Comparison of ENCODE assay signal across 9 mouse cellular contexts in genomic region chr4:149308491-149308820, GRCm38 (mm10). TPM values are rescaled to one million over a fixed set of nuclear protein-coding genes. Genes with fewer than 3 reads are reported as not detected.
DNase-seq lines count a peak whose midpoint lies in the region; ATAC-seq and TF ChIP-seq lines count a peak whose summit lies in the region.
"Had no signal": no experiment of that assay in that cellular context is flagged by ENCODE, and none has a peak within 500 bp of the region (broad histone marks: within the 10 kb centered on the region; RNA-seq: fewer than 3 reads in every experiment).

No protein-coding gene starts in this region.

- TF ChIP-seq POLR2A in cortical plate, adult 2 months (IDR thresholded peaks at IDR 0.05; ENCODE audit: extremely low read depth, insufficient read depth, low read length), result no peak

- no peaks in the 10 kb centered on the region for H3K9me3 ChIP-seq in kidney, embryonic 14.5 days (ENCODE audit: control insufficient read depth, low read length)
- H3K9me3 ChIP-seq in hindbrain, postnatal 0 days (ENCODE audit: low read length), result no peaks in the 10 kb centered on the region
- H3K9me3 ChIP-seq in midbrain, postnatal 0 days (ENCODE audit: low read length), result no peaks in the 10 kb centered on the region

- no peak for TF ChIP-seq CTCF in cortical plate, adult 2 months (IDR thresholded peaks at IDR 0.05; ENCODE audit: extremely low read depth, insufficient read depth, low read length)
- TF ChIP-seq CTCF in hindbrain, postnatal 0 days (IDR thresholded peaks at IDR 0.05; ENCODE audit: low read depth), result no peak
- no peak for TF ChIP-seq CTCF in midbrain, postnatal 0 days (IDR thresholded peaks at IDR 0.05)

- H3K4me3 ChIP-seq in kidney, embryonic 14.5 days (ENCODE audit: low read length), result peak overlapping the region; percentile 96
- peak overlapping the region; percentile 95; the same call in 1 of the 2 replicates for H3K4me3 ChIP-seq in cortical plate, adult 2 months (ENCODE audit: insufficient read depth, low read length)
- peak overlapping the region; percentile 96 for H3K4me3 ChIP-seq in hindbrain, postnatal 0 days (ENCODE audit: low read length)
- H3K4me3 ChIP-seq in midbrain, postnatal 0 days (ENCODE audit: low read depth, low read length), result peak overlapping the region; percentile 99

- H3K27ac ChIP-seq in kidney, embryonic 14.5 days (ENCODE audit: low read depth, low read length), result peak overlapping the region; percentile 81
- peak overlapping the region; percentile 91; the same call in 1 of the 2 replicates for H3K27ac ChIP-seq in cortical plate, adult 2 months (ENCODE audit: insufficient read depth, low read length)
- peak overlapping the region; percentile 99 for H3K27ac ChIP-seq in hindbrain, postnatal 0 days
- peak overlapping the region; percentile 99 for H3K27ac ChIP-seq in midbrain, postnatal 0 days (ENCODE audit: low read depth, low read length)

- no peaks in the 10 kb centered on the region for H3K36me3 ChIP-seq in kidney, embryonic 14.5 days (ENCODE audit: control insufficient read depth, insufficient read depth, low read length)
- H3K36me3 ChIP-seq in hindbrain, postnatal 0 days (ENCODE audit: insufficient read depth, low read length), result no peaks in the 10 kb centered on the region
- H3K36me3 ChIP-seq in midbrain, postnatal 0 days (ENCODE audit: insufficient read depth, low read length), result no peaks in the 10 kb centered on the region

- H3K27me3 ChIP-seq in kidney, embryonic 14.5 days (ENCODE audit: control insufficient read depth, insufficient read depth, low read length), result no peaks in the 10 kb centered on the region
- no peaks in the 10 kb centered on the region for H3K27me3 ChIP-seq in hindbrain, postnatal 0 days (ENCODE audit: insufficient read depth, low read length)
- H3K27me3 ChIP-seq in midbrain, postnatal 0 days (ENCODE audit: insufficient read depth, low read length), result no peaks in the 10 kb centered on the region
- H3K27me3 ChIP-seq: Patski had no signal

- ATAC-seq in kidney, embryonic 14.5 days (ENCODE audit: low FRiP score, low TSS enrichment), result no peak
- ATAC-seq in hindbrain, postnatal 0 days, result no peak
- ATAC-seq in midbrain, postnatal 0 days (ENCODE audit: low FRiP score), result no peak

- DNase-seq in kidney, adult 11 months, result no peak
- no peak for DNase-seq in hindbrain, postnatal 0 days (ENCODE audit: low spot score)
- no peak for DNase-seq in midbrain, postnatal 0 days (ENCODE audit: low spot score)
- DNase-seq in cerebellum, adult 8-10 months, result no peak
- DNase-seq in layer of hippocampus, adult 18-20 months (ENCODE audit: low spot score in 2 of 2), result no peak
- DNase-seq in cerebellum, postnatal 10 days, result no peak

- WGBS in kidney, embryonic 14.5 days, result 56% methylated on average over 3 of the region's 3 CpGs
- WGBS in hindbrain, postnatal 0 days, result 21% methylated on average over 3 of the region's 3 CpGs
- 17% methylated on average over 3 of the region's 3 CpGs for WGBS in midbrain, postnatal 0 days

- H3K4me2 ChIP-seq in kidney, embryonic 14.5 days (replicated peaks; ENCODE audit: low read depth, low read length), result peak overlapping the region; percentile 76
- peak overlapping the region; percentile 75 for H3K4me2 ChIP-seq in hindbrain, postnatal 0 days (ENCODE audit: low read depth, low read length)
- H3K4me2 ChIP-seq in midbrain, postnatal 0 days (ENCODE audit: low read depth, low read length, poor library complexity, severe bottlenecking), result peak overlapping the region; percentile 63

- peaks cover 13% of the 10 kb centered on the region; the same call in 1 of the 2 replicates for H3K4me1 ChIP-seq in kidney, embryonic 14.5 days (ENCODE audit: control insufficient read depth, insufficient read depth, low read length)
- peaks cover 4% of the 10 kb centered on the region; the same call in 1 of the 2 replicates for H3K4me1 ChIP-seq in cortical plate, adult 2 months (ENCODE audit: control insufficient read depth, insufficient read depth, low read length)
- peaks cover 11% of the 10 kb centered on the region for H3K4me1 ChIP-seq in hindbrain, postnatal 0 days (ENCODE audit: insufficient read depth, low read length)
- H3K4me1 ChIP-seq in midbrain, postnatal 0 days (ENCODE audit: insufficient read depth, low read length), result peaks cover 19% of the 10 kb centered on the region; the same call in 1 of the 2 replicates

- H3K9ac ChIP-seq in kidney, embryonic 14.5 days (ENCODE audit: low read depth, low read length), result peak overlapping the region; percentile 60; the same call in 1 of the 2 replicates
- H3K9ac ChIP-seq in hindbrain, postnatal 0 days (replicated peaks; ENCODE audit: low read length), result peak overlapping the region; percentile 99
- H3K9ac ChIP-seq in midbrain, postnatal 0 days (replicated peaks; ENCODE audit: low read length, poor library complexity, severe bottlenecking), result peak overlapping the region; percentile 72

RNA-seq across cellular contexts. Expression of gene Kif1b, which starts 1.0 kb away (rescaled TPM):
- 25.6 and 35.7 TPM in 2 replicates for polyA plus RNA-seq in kidney, embryonic 14.5 days (2014; fragmentation: Nextera tagmentation; extraction: Ambion mirVana)
- 229 and 234 TPM in 2 replicates for polyA plus RNA-seq in cortical plate, adult 2 months (2012; rRNA removed)
- total RNA-seq in hindbrain, postnatal 0 days (2014; rRNA removed), result 322 and 420 TPM in 2 replicates
- 210 and 213 TPM in 2 replicates for polyA plus RNA-seq in hindbrain, postnatal 0 days (2015; fragmentation: Nextera tagmentation; extraction: Ambion mirVana)
- total RNA-seq in midbrain, postnatal 0 days (2014; rRNA removed), result 308 and 425 TPM in 2 replicates
- polyA plus RNA-seq in midbrain, postnatal 0 days (2015; fragmentation: Nextera tagmentation; extraction: Ambion mirVana), result 183 and 215 TPM in 2 replicates
- 100 to 1,000 TPM; 383 to 410 TPM for total RNA-seq in layer of hippocampus, adult 18-20 months (2021)
